In the genomic region with DNA sequence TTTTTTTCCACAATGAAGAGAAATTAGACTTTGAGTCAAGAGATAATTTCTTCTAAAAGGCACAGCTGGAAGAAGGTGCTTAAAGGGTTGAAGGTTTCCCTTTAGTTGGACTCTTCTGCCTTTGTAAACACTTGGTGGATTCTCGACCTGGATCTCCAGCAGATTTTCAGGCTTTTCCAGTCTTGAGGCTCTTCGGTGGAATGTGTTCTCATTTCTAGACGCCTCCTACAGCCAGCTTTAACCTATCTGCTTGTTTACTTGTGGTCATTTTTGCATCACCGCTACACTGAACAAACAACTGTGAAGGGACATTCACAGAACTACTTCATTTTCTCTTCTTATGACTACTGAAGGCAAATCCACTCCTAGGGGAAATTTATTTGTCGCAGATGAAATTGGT, we compare ENCODE assay signal across 15 mouse cellular contexts.
"Had no signal": no experiment of that assay in that cellular context is flagged by ENCODE, and none has a peak within 500 bp of the region (broad histone marks: within the 10 kb centered on the region; RNA-seq: fewer than 3 reads in every experiment).

No protein-coding gene starts in this region.

- H3K4me1 ChIP-seq: liver, embryonic 12.5 days; megakaryocyte, embryonic 14.5 days; midbrain, embryonic 15.5 days; neural tube, embryonic 15.5 days had no signal

- DNase-seq: lung, embryonic 14.5 days; retina, postnatal 1 day; right cerebral cortex, adult 18-20 months; right cerebral cortex, postnatal 25 days; right cerebral cortex, postnatal 4 days; spleen, adult 18-20 months; thymus, adult 18-20 months; thymus, postnatal 14 days; thymus, postnatal 36 days had no signal

- H3K4me3 ChIP-seq: liver, embryonic 12.5 days; megakaryocyte, embryonic 14.5 days; midbrain, embryonic 13.5 days; midbrain, embryonic 15.5 days; neural tube, embryonic 13.5 days; neural tube, embryonic 15.5 days had no signal
